Mouse (Mus musculus): ENCODE measurements around the gene Tat.

The Tat gene

DNA sequence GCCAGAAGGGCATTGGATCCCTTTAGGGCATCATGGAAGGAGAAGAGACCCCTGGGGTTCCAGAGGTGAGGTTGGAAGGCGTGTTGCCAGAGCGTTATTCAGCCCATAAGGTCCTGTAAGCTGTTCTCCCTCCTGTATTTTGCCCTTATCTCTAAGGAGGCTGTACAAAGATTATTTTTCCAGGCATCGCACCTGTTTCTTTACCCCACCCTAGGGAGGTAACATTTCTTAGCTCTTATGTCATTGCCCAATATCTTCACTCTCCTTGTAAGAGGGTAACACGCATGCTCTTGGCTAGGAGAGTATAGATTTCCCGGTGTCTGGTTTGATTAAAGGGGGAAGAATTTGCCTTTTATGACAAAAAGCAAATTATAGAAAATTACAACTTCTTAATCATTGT lies 49.4 kb downstream of the Tat start, which contains the start of gene Chst4:
Gene Chst4 (minus strand): TSS at position 82 of the 400 bp plus-strand sequence.
- no peak for DNase-seq (ENCODE audit: low spot score)

DNA sequence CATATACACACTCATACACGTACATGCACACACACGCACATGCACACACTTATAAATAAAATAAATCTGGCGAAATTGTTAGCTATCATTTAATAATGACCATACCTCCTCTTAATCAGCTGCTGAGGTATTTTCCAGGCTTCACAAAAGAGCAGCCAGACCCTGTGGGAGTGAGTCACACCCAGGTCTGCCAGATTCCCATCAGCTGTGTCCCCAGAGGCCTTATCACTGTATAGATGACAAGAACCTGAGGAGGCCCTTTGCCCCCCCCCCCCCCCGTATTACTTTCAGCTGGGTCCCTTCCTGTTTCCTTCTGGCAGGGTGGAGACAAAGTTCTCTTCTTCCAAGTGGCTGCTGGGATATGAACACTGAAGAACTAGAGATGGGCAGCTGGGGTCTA lies 50.3 kb downstream of the Tat start:
- no peak for DNase-seq (ENCODE audit: low spot score)

Data from spleen, adult 12 weeks (tissue).